Mouse (Mus musculus): ENCODE results near the gene Plin5. TPM values are rescaled to one million over a fixed set of nuclear protein-coding genes. Genes with fewer than 3 reads are reported as not detected.
"Not testable (repeated sequence)": the region's sequence is repeated elsewhere in the genome, so short reads cannot be mapped to it uniquely, and the experiment has no call there.

Gene Plin5
- total and polyA plus RNA-seq, 3 experiments = not detected

GRCm38 (mm10) chr17:56065715-56066114, 51.7 kb downstream of the Plin5 start:
- not testable (repeated sequence) for H3K4me3 ChIP-seq (ENCODE audit: control insufficient read depth in 1 of 2, insufficient read depth in 1 of 2, low read depth in 2 of 2, low read length in 2 of 2); H3K9me3 ChIP-seq (replicated peaks; ENCODE audit: insufficient read depth, low read length); H3K27ac ChIP-seq (ENCODE audit: control insufficient read depth, low read depth, low read length); H3K79me2 ChIP-seq (ENCODE audit: control insufficient read depth, insufficient read depth, low read length, poor library complexity); H3K27me3 ChIP-seq (ENCODE audit: control insufficient read depth in 1 of 2, insufficient read depth in 2 of 2, low read length in 2 of 2); H3K9ac ChIP-seq (ENCODE audit: control insufficient read depth, low read depth, low read length, poor library complexity, severe bottlenecking); DNase-seq (ENCODE audit: low read depth, low spot score); H3K4me1 ChIP-seq (ENCODE audit: control insufficient read depth in 1 of 2, insufficient read depth in 2 of 2, low read length in 2 of 2)
- TF ChIP-seq ZNF384 (IDR thresholded peaks at IDR 0.05; ENCODE audit: low read depth, low read length) (peak; percentile 71), CTCF (IDR thresholded peaks at IDR 0.05 in 2 of 3, conservative IDR thresholded peaks at IDR 0.05 in 1 of 3; ENCODE audit: control insufficient read depth in 1 of 3, insufficient read depth in 1 of 3, low read depth in 2 of 3, low read length in 3 of 3, poor library complexity in 1 of 3, severe bottlenecking in 1 of 3) (peak in 2 of 3 experiments; percentile 16 to 33; a peak in 3 of 6 replicates)
- H3K36me3 ChIP-seq (ENCODE audit: control insufficient read depth in 1 of 2, insufficient read depth in 2 of 2, low read length in 2 of 2) = peaks cover 0 to 21% of the 10 kb centered on the region in 2 experiments; a peak in 2 of 4 replicates

GRCm38 (mm10) chr17:56062081-56062480, 55.3 kb downstream of the Plin5 start:
- Histone ChIP-seq H3K9me3 (replicated peaks; ENCODE audit: insufficient read depth, low read length) (no peaks in the 10 kb centered on the region), H3K27ac (ENCODE audit: control insufficient read depth, low read depth, low read length) (no peak overlapping the region), H3K27me3 (ENCODE audit: control insufficient read depth in 1 of 2, insufficient read depth in 2 of 2, low read length in 2 of 2) (no peaks in the 10 kb centered on the region), H3K79me2 (ENCODE audit: control insufficient read depth, insufficient read depth, low read length, poor library complexity) (no peaks in the 10 kb centered on the region), H3K9ac (ENCODE audit: control insufficient read depth, low read depth, low read length, poor library complexity, severe bottlenecking) (no peak overlapping the region), H3K4me1 (ENCODE audit: control insufficient read depth in 1 of 2, insufficient read depth in 2 of 2, low read length in 2 of 2) (no peaks in the 10 kb centered on the region), H3K36me3 (ENCODE audit: control insufficient read depth in 1 of 2, insufficient read depth in 2 of 2, low read length in 2 of 2) (peaks cover 0 to 23% of the 10 kb centered on the region in 2 experiments; a peak in 2 of 4 replicates), H3K4me3 (ENCODE audit: control insufficient read depth in 1 of 2, insufficient read depth in 1 of 2, low read depth in 2 of 2, low read length in 2 of 2) (no peak overlapping the region)
- no peak for DNase-seq (ENCODE audit: low read depth, low spot score)
- TF ChIP-seq SMC3 (IDR thresholded peaks at IDR 0.05; ENCODE audit: low read depth, low read length) (no peak), ZNF384 (IDR thresholded peaks at IDR 0.05; ENCODE audit: low read depth, low read length) (no peak), POLR2AphosphoS5 (IDR thresholded peaks at IDR 0.05; ENCODE audit: borderline replicate concordance, low read depth, low read length) (no peak), MAZ (IDR thresholded peaks at IDR 0.05; ENCODE audit: low read depth, low read length) (no peak), ZC3H11A (IDR thresholded peaks at IDR 0.05; ENCODE audit: low read depth, low read length) (no peak), MEF2A (IDR thresholded peaks at IDR 0.05; ENCODE audit: extremely low read depth, insufficient replicate concordance, low read depth, low read length, poor library complexity, severe bottlenecking) (no peak), MAX (IDR thresholded peaks at IDR 0.05; ENCODE audit: low read length) (no peak), NRF1 (IDR thresholded peaks at IDR 0.05; ENCODE audit: insufficient read depth, low read depth, low read length, poor library complexity, severe bottlenecking) (no peak), GATA1 (IDR thresholded peaks at IDR 0.05; ENCODE audit: low read depth, low read length) (no peak), MAFK (IDR thresholded peaks at IDR 0.05; ENCODE audit: borderline replicate concordance, low read depth, low read length) (no peak), KAT2A (conservative IDR thresholded peaks at IDR 0.05; ENCODE audit: low read depth, low read length) (no peak), ZMIZ1 (IDR thresholded peaks at IDR 0.05; ENCODE audit: low read depth, low read length) (no peak), MXI1 (IDR thresholded peaks at IDR 0.05; ENCODE audit: low read depth, low read length) (no peak), HCFC1 (IDR thresholded peaks at IDR 0.05; ENCODE audit: low read depth, low read length) (no peak), MYC (IDR thresholded peaks at IDR 0.05; ENCODE audit: low read depth, low read length) (no peak)

Other genes starting within 250 kb of the Plin5 start
- gene Zfp119a, start 238.7 kb downstream of the Plin5 start, total RNA-seq (2012; rRNA removed) = 1.7 TPM in 2 replicates
- under 1 TPM in 1 of 2 experiments, not detected in 1; 0.71 TPM for gene Zfp119a, start 238.7 kb downstream of the Plin5 start, polyA plus RNA-seq (2012; ENCODE audit: insufficient read depth in 1 of 2, insufficient read length in 2 of 2, low read depth in 1 of 2, low replicate concordance in 2 of 2, missing spikeins in 1 of 2)
- gene Zfp959, start 225.5 kb downstream of the Plin5 start, total RNA-seq (2012; rRNA removed) = 6.0 and 7.4 TPM in 2 replicates
- gene Zfp959, start 225.5 kb downstream of the Plin5 start, polyA plus RNA-seq (2012; ENCODE audit: insufficient read depth in 1 of 2, insufficient read length in 2 of 2, low read depth in 1 of 2, low replicate concordance in 2 of 2, missing spikeins in 1 of 2) = 1 to 10 TPM in 1 of 2 experiments, not detected in 1; 4.2 TPM
- gene Zfp119b, start 168.1 kb downstream of the Plin5 start, total RNA-seq (2012; rRNA removed) = 1.6 and 2.0 TPM in 2 replicates
- 1 to 10 TPM in 1 of 2 experiments, not detected in 1; 1.1 TPM for gene Zfp119b, start 168.1 kb downstream of the Plin5 start, polyA plus RNA-seq (2012; ENCODE audit: insufficient read depth in 1 of 2, insufficient read length in 2 of 2, low read depth in 1 of 2, low replicate concordance in 2 of 2, missing spikeins in 1 of 2)
- gene Ebi3, start 165.0 kb downstream of the Plin5 start, total RNA-seq (2012; rRNA removed) = 0.15 TPM in 1 of 2 replicates, not detected in the other
- gene Ebi3, start 165.0 kb downstream of the Plin5 start, polyA plus RNA-seq (2012; ENCODE audit: insufficient read depth in 1 of 2, insufficient read length in 2 of 2, low read depth in 1 of 2, low replicate concordance in 2 of 2, missing spikeins in 1 of 2) = under 1 TPM in 1 of 2 experiments, not detected in 1; 0.86 TPM
- 17.6 and 18.6 TPM in 2 replicates for gene Yju2, start 158.5 kb downstream of the Plin5 start, total RNA-seq (2012; rRNA removed)
- gene Yju2, start 158.5 kb downstream of the Plin5 start, polyA plus RNA-seq (2012; ENCODE audit: insufficient read depth in 1 of 2, insufficient read length in 2 of 2, low read depth in 1 of 2, low replicate concordance in 2 of 2, missing spikeins in 1 of 2) = 10 to 100 TPM; 25.2 to 91.8 TPM
- gene Shd, start 147.1 kb downstream of the Plin5 start, total RNA-seq (2012; rRNA removed) = 0.26 and 0.31 TPM in 2 replicates
- gene Shd, start 147.1 kb downstream of the Plin5 start, polyA plus RNA-seq (2012; ENCODE audit: insufficient read depth in 1 of 2, insufficient read length in 2 of 2, low read depth in 1 of 2, low replicate concordance in 2 of 2, missing spikeins in 1 of 2) = under 1 TPM in 1 of 2 experiments, not detected in 1; 0.89 TPM
- gene Fsd1, start 131.1 kb downstream of the Plin5 start, total RNA-seq (2012; rRNA removed) = not detected in 2 replicates
- gene Fsd1, start 131.1 kb downstream of the Plin5 start, polyA plus RNA-seq (2012; ENCODE audit: insufficient read depth in 1 of 2, insufficient read length in 2 of 2, low read depth in 1 of 2, low replicate concordance in 2 of 2, missing spikeins in 1 of 2) = not detected
- gene Stap2, start 112.0 kb downstream of the Plin5 start, total RNA-seq (2012; rRNA removed) = 0.08 and 0.10 TPM in 2 replicates
- gene Stap2, start 112.0 kb downstream of the Plin5 start, polyA plus RNA-seq (2012; ENCODE audit: insufficient read depth in 1 of 2, insufficient read length in 2 of 2, low read depth in 1 of 2, low replicate concordance in 2 of 2, missing spikeins in 1 of 2) = under 1 TPM in 1 of 2 experiments, not detected in 1; 0.08 TPM
- gene Mpnd, start 111.9 kb downstream of the Plin5 start, total RNA-seq (2012; rRNA removed) = 3.9 and 5.6 TPM in 2 replicates
- 10 to 100 TPM in 1 of 2 experiments, not detected in 1; 18.3 TPM for gene Mpnd, start 111.9 kb downstream of the Plin5 start, polyA plus RNA-seq (2012; ENCODE audit: insufficient read depth in 1 of 2, insufficient read length in 2 of 2, low read depth in 1 of 2, low replicate concordance in 2 of 2, missing spikeins in 1 of 2)
- 36.7 and 41.0 TPM in 2 replicates for gene Sh3gl1, start 81.0 kb downstream of the Plin5 start, total RNA-seq (2012; rRNA removed)
- gene Sh3gl1, start 81.0 kb downstream of the Plin5 start, polyA plus RNA-seq (2012; ENCODE audit: insufficient read depth in 1 of 2, insufficient read length in 2 of 2, low read depth in 1 of 2, low replicate concordance in 2 of 2, missing spikeins in 1 of 2) = 10 to 100 TPM in 1 of 2 experiments, not detected in 1; 78.4 TPM
- 48.5 and 49.5 TPM in 2 replicates for gene Chaf1a, start 77.2 kb downstream of the Plin5 start, total RNA-seq (2012; rRNA removed)
- gene Chaf1a, start 77.2 kb downstream of the Plin5 start, polyA plus RNA-seq (2012; ENCODE audit: insufficient read depth in 1 of 2, insufficient read length in 2 of 2, low read depth in 1 of 2, low replicate concordance in 2 of 2, missing spikeins in 1 of 2) = 100 to 1,000 TPM in 1 of 2 experiments, not detected in 1; 116 TPM
- 24.8 and 28.2 TPM in 2 replicates for gene Ubxn6, start 42.6 kb downstream of the Plin5 start, total RNA-seq (2012; rRNA removed)
- 10 to 100 TPM in 1 of 2 experiments, not detected in 1; 42.2 TPM for gene Ubxn6, start 42.6 kb downstream of the Plin5 start, polyA plus RNA-seq (2012; ENCODE audit: insufficient read depth in 1 of 2, insufficient read length in 2 of 2, low read depth in 1 of 2, low replicate concordance in 2 of 2, missing spikeins in 1 of 2)
- gene Hdgfl2, start 38.0 kb downstream of the Plin5 start, total RNA-seq (2012; rRNA removed) = 64.2 and 71.9 TPM in 2 replicates
- 100 to 1,000 TPM in 1 of 2 experiments, not detected in 1; 132 TPM for gene Hdgfl2, start 38.0 kb downstream of the Plin5 start, polyA plus RNA-seq (2012; ENCODE audit: insufficient read depth in 1 of 2, insufficient read length in 2 of 2, low read depth in 1 of 2, low replicate concordance in 2 of 2, missing spikeins in 1 of 2)
- 0.08 and 0.10 TPM in 2 replicates for gene Plin4, start 7.8 kb downstream of the Plin5 start, total RNA-seq (2012; rRNA removed)
- under 1 TPM in 1 of 2 experiments, not detected in 1; 0.07 TPM for gene Plin4, start 7.8 kb downstream of the Plin5 start, polyA plus RNA-seq (2012; ENCODE audit: insufficient read depth in 1 of 2, insufficient read length in 2 of 2, low read depth in 1 of 2, low replicate concordance in 2 of 2, missing spikeins in 1 of 2)
- gene Lrg1, start 4.4 kb upstream of the Plin5 start, total RNA-seq (2012; rRNA removed) = not detected in 2 replicates
- gene Lrg1, start 4.4 kb upstream of the Plin5 start, polyA plus RNA-seq (2012; ENCODE audit: insufficient read depth in 1 of 2, insufficient read length in 2 of 2, low read depth in 1 of 2, low replicate concordance in 2 of 2, missing spikeins in 1 of 2) = not detected
- gene Sema6b, start 22.7 kb upstream of the Plin5 start, total RNA-seq (2012; rRNA removed) = 7.0 and 7.7 TPM in 2 replicates
- 10 to 100 TPM in 1 of 2 experiments, not detected in 1; 16.8 TPM for gene Sema6b, start 22.7 kb upstream of the Plin5 start, polyA plus RNA-seq (2012; ENCODE audit: insufficient read depth in 1 of 2, insufficient read length in 2 of 2, low read depth in 1 of 2, low replicate concordance in 2 of 2, missing spikeins in 1 of 2)
- 3.4 and 4.0 TPM in 2 replicates for gene Tnfaip8l1, start 44.9 kb upstream of the Plin5 start, total RNA-seq (2012; rRNA removed)
- 1 to 10 TPM in 1 of 2 experiments, not detected in 1; 5.5 TPM for gene Tnfaip8l1, start 44.9 kb upstream of the Plin5 start, polyA plus RNA-seq (2012; ENCODE audit: insufficient read depth in 1 of 2, insufficient read length in 2 of 2, low read depth in 1 of 2, low replicate concordance in 2 of 2, missing spikeins in 1 of 2)
- gene Mydgf, start 66.3 kb upstream of the Plin5 start, total RNA-seq (2012; rRNA removed) = 112 and 137 TPM in 2 replicates
- 100 to 1,000 TPM in 1 of 2 experiments, not detected in 1; 117 TPM for gene Mydgf, start 66.3 kb upstream of the Plin5 start, polyA plus RNA-seq (2012; ENCODE audit: insufficient read depth in 1 of 2, insufficient read length in 2 of 2, low read depth in 1 of 2, low replicate concordance in 2 of 2, missing spikeins in 1 of 2)
- 34.3 and 36.3 TPM in 2 replicates for gene Dpp9, start 101.3 kb upstream of the Plin5 start, total RNA-seq (2012; rRNA removed)
- gene Dpp9, start 101.3 kb upstream of the Plin5 start, polyA plus RNA-seq (2012; ENCODE audit: insufficient read depth in 1 of 2, insufficient read length in 2 of 2, low read depth in 1 of 2, low replicate concordance in 2 of 2, missing spikeins in 1 of 2) = 10 to 100 TPM in 1 of 2 experiments, not detected in 1; 67.2 TPM
- gene Fem1a, start 139.2 kb upstream of the Plin5 start, total RNA-seq (2012; rRNA removed) = 16.2 and 21.5 TPM in 2 replicates
- 10 to 100 TPM in 1 of 2 experiments, not detected in 1; 17.1 TPM for gene Fem1a, start 139.2 kb upstream of the Plin5 start, polyA plus RNA-seq (2012; ENCODE audit: insufficient read depth in 1 of 2, insufficient read length in 2 of 2, low read depth in 1 of 2, low replicate concordance in 2 of 2, missing spikeins in 1 of 2)
- 3.5 and 4.6 TPM in 2 replicates for gene Ticam1, start 159.2 kb upstream of the Plin5 start, total RNA-seq (2012; rRNA removed)
- gene Ticam1, start 159.2 kb upstream of the Plin5 start, polyA plus RNA-seq (2012; ENCODE audit: insufficient read depth in 1 of 2, insufficient read length in 2 of 2, low read depth in 1 of 2, low replicate concordance in 2 of 2, missing spikeins in 1 of 2) = 1 to 10 TPM in 1 of 2 experiments, not detected in 1; 8.7 TPM
- 6.6 and 7.6 TPM in 2 replicates for gene Plin3, start 175.3 kb upstream of the Plin5 start, total RNA-seq (2012; rRNA removed)
- gene Plin3, start 175.3 kb upstream of the Plin5 start, polyA plus RNA-seq (2012; ENCODE audit: insufficient read depth in 1 of 2, insufficient read length in 2 of 2, low read depth in 1 of 2, low replicate concordance in 2 of 2, missing spikeins in 1 of 2) = 10 to 100 TPM in 1 of 2 experiments, not detected in 1; 13.1 TPM
- gene Arrdc5, start 182.7 kb upstream of the Plin5 start, total RNA-seq (2012; rRNA removed) = not detected in 2 replicates
- gene Arrdc5, start 182.7 kb upstream of the Plin5 start, polyA plus RNA-seq (2012; ENCODE audit: insufficient read depth in 1 of 2, insufficient read length in 2 of 2, low read depth in 1 of 2, low replicate concordance in 2 of 2, missing spikeins in 1 of 2) = not detected
- 185 and 201 TPM in 2 replicates for gene Uhrf1, start 185.7 kb upstream of the Plin5 start, total RNA-seq (2012; rRNA removed)
- 100 to 1,000 TPM; 115 to 133 TPM for gene Uhrf1, start 185.7 kb upstream of the Plin5 start, polyA plus RNA-seq (2012; ENCODE audit: insufficient read depth in 1 of 2, insufficient read length in 2 of 2, low read depth in 1 of 2, low replicate concordance in 2 of 2, missing spikeins in 1 of 2)
- gene Kdm4b, start 208.5 kb upstream of the Plin5 start, total RNA-seq (2012; rRNA removed) = 9.1 and 12.5 TPM in 2 replicates
- gene Kdm4b, start 208.5 kb upstream of the Plin5 start, polyA plus RNA-seq (2012; ENCODE audit: insufficient read depth in 1 of 2, insufficient read length in 2 of 2, low read depth in 1 of 2, low replicate concordance in 2 of 2, missing spikeins in 1 of 2) = 10 to 100 TPM in 1 of 2 experiments, not detected in 1; 27.5 TPM